Mouse (Mus musculus): ENCODE measurements around the gene Usp48.

Gene Usp48

GRCm38 (mm10) chr4:137663491-137663890 is 69.9 kb downstream of the Usp48 start:
- DNase-seq: no peak

- peak; percentile 88 for DNase-seq
Measured at GRCm38 (mm10) chr4:137664433-137664979, 71.0 kb downstream of the Usp48 start, which contains the start of gene Rap1gap. Gene Rap1gap (plus strand): TSS chr4:137664726.

GRCm38 (mm10) chr4:137664980-137665675 is 71.6 kb downstream of the Usp48 start:
- no peak for DNase-seq

- no peak for DNase-seq
Measured at GRCm38 (mm10) chr4:137665791-137666190, 72.2 kb downstream of the Usp48 start.

- no peak for DNase-seq
Measured at GRCm38 (mm10) chr4:137666283-137666957, 72.9 kb downstream of the Usp48 start.

GRCm38 (mm10) chr4:137666958-137667345 is 73.4 kb downstream of the Usp48 start:
- no peak for DNase-seq

GRCm38 (mm10) chr4:137667747-137668146 is 74.2 kb downstream of the Usp48 start:
- DNase-seq: no peak

GRCm38 (mm10) chr4:137671711-137672500 is 78.4 kb downstream of the Usp48 start:
- no peak for DNase-seq

GRCm38 (mm10) chr4:137675566-137675965 is 82.0 kb downstream of the Usp48 start:
- no peak for DNase-seq

GRCm38 (mm10) chr4:137676057-137676456 is 82.5 kb downstream of the Usp48 start:
- DNase-seq: peak; percentile 85

GRCm38 (mm10) chr4:137676700-137677484 is 83.3 kb downstream of the Usp48 start:
- DNase-seq: peak; percentile 73

- no peak for DNase-seq
Measured at GRCm38 (mm10) chr4:137677906-137678305, 84.4 kb downstream of the Usp48 start.

GRCm38 (mm10) chr4:137678568-137678967 is 85.0 kb downstream of the Usp48 start:
- no peak for DNase-seq

GRCm38 (mm10) chr4:137679979-137680550 is 86.5 kb downstream of the Usp48 start:
- no peak for DNase-seq

- no peak for DNase-seq
Measured at GRCm38 (mm10) chr4:137680721-137681120, 87.2 kb downstream of the Usp48 start.

GRCm38 (mm10) chr4:137681408-137682104 is 88.0 kb downstream of the Usp48 start:
- peak; percentile 85 for DNase-seq

- no peak for DNase-seq
Measured at GRCm38 (mm10) chr4:137682961-137683453, 89.5 kb downstream of the Usp48 start.

- no peak for DNase-seq
Measured at GRCm38 (mm10) chr4:137684830-137685343, 91.3 kb downstream of the Usp48 start.

- no peak for DNase-seq
Measured at GRCm38 (mm10) chr4:137686303-137686702, 92.7 kb downstream of the Usp48 start.

- no peak for DNase-seq
Measured at GRCm38 (mm10) chr4:137687234-137687825, 93.8 kb downstream of the Usp48 start.

Data from right cerebral cortex, adult 18-20 months (tissue).